Mouse (Mus musculus) retina, postnatal 1 day (tissue): ENCODE results near the gene Tmem235.
A peak's percentile ranks its signal among the peaks of the same experiment; 100 is the strongest.
"Not testable (repeated sequence)": the region's sequence is repeated elsewhere in the genome, so short reads cannot be mapped to it uniquely, and the experiment has no call there.

Experiments
- DNase-seq: peaks from one replicate; pipeline ENCODE4 v3.0.0-alpha.2; 2012

Tmem235 gene

DNA sequence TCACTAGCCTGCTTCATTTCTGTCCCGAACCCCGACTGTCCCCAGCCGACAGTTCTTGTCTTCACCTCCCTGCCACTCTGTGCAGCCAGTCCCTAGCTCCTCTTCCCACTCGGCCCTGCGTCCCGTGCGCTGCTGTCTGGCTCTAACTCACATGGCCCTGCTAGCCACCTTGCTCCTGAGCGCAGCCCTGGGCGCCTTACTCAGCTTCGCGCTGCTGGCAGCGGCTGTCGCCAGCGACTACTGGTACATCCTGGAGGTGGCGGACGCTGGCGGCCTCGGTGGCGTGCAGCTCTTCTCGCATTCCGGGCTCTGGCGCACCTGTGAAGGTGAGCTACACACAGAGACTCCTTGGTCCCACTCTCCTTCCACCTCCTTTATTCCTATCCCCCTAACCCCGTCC lies at the start of gene Tmem235:
Tmem235 (plus strand) TSS at position 152 of the 400 bp plus-strand sequence.
- DNase-seq = no peak

DNA sequence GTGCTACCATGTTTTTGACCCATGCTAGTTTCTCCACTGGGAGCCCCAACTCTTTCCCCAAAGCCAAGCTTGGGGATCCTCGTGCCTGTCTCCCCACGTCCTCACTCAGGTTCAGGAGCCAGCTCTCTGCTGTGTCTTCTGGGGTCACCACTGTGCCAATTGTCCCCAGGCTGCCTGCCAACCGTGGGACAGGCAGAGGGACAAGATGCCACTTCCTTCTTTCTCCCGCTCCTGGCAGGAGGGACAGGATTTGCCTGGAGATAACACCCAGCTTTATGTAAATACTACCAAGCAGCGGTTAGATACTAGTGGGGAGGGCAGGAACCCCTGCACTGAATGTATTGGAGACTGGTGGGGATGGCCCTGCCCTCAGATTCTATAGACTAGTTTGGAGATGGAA lies 46.7 kb upstream of the Tmem235 start:
- DNase-seq = no peak

DNA sequence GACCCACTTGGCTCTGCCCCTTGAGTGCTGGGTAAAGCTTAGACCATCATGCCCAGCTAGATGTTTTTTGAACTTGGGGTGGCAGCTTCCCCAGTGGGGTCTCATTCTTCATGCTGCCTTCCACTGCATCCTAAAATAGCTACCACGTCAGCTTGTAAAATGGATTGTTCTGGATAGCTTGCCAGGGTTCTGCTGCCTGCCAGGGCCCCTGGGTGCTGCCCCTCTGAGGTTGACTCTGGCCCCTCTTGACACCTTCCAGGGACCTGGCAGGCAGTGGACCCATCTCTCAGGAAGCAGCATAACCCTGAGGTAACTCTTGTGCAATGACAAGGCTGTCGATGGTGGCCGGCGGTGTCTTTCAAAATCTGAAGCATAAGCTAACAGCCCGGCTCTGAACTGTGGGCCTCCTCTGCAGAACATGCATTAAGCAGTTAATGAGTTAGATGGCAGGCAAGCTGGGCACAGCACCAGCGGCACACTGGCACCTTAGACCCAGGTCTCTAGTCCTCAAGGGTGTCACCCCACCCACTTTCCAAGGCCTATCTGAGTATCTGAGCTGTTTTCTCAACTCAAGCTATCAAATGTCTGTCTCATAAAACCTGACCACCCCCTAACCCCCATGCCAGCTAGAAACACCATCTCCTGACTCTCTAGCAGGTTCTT lies 45.7 kb upstream of the Tmem235 start:
- no peak for DNase-seq

DNA sequence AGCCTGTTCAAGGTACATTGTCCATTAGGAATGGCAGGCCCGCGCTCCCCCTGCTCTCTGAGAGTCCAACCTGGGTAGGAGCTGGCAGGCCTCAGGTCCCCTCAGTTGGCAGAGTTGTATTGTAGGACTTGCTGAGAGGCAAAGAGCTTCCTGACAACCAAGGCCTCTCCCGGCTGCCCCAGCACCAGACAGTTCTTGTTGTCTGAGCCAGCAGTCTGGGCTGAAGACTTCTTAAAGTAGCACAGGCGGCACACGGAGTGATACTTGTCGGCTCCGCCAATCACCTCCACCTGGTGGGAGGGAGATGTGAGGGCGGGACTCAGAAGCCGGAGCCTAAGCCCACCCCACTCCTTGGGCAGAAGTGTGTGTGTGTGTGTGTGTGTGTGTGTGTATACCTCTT lies 44.7 kb upstream of the Tmem235 start:
- DNase-seq = not testable (repeated sequence)

DNA sequence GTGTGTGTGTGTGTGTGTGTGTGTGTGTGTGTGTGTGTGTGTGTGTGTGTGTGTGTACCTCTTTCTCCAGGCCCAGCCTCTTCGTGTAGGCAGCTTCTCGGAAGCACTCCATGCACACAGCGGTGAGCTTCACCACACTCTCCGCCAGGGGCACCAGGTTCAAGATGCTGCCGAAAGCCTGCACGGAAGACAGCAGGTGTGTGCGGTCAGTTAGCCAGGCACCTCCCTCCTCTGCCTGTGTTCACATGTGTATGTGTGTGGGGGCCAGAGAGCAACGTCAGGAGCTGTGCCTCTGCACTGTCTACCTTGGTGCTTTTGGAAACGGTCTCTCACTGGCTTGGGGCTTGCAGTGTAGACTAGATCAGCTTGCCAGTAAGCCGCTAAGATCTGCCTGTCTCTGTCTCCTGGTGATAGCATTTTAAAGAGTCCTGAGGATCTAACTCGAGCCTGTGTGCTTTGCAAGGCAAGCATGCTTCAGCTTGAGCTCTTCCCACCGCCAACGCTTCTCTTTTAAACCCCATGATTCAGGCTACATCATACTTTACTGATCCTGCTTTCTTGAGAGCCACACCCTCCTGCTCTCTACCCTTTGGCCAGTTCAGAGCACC lies 44.1 kb upstream of the Tmem235 start:
- DNase-seq = no peak

DNA sequence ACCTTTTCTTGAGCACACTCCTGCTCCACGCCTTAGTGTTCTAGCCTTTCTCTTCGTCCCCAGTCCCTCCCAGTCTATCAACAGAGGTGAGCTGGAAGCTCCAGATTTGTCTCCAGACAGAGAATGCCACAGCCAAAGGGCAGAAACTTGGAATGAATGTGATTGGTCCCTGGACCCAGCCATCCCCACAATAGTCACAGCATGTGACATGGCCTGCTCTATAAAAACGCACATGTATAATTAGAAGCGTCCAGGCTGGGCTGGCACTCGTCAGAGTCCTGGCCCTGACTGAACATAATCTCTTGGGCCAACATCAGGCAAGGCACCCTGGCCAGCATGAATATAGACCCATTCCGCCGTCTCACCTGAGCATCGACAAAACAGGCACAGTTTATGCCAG lies 41.5 kb upstream of the Tmem235 start:
- DNase-seq = no peak

DNA sequence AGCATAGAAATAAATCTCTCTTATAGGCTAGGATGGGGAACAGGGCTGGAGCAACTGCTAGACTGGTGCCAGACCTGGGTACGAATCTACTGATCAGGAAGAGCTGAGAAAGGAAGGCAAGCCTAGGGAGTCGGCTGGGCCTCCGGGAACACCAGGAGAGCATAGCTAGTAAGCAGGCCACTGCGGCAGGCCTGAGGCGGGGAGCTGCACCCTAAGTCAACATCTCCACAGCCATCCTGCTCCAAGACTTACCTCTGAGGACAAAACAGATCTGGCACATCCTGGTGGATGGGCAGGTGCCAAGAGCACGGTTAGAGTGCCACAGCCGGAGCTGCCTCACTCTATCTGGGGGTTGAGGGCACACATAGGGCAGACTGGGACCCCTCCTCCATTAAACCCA lies 40.4 kb upstream of the Tmem235 start:
- no peak for DNase-seq

DNA sequence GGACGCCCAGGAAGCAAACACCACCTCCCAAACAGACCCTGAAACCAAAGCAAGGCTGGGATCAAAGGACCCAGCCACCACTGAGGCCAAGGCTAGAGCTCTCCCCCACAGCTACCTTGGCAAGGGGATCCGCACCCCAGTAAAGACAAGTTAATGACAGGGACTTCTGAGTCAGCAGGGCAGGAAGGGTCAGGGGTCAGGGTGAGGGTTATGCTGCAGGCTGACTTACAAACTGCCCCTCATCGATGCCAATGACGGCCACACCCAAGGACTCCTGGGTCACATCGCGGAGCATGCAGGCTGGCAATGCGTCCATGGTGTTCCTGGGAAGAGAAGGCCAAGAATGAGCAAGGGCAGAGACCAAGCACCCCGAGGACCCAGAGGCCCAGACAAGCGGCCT lies 38.7 kb upstream of the Tmem235 start:
- no peak for DNase-seq

DNA sequence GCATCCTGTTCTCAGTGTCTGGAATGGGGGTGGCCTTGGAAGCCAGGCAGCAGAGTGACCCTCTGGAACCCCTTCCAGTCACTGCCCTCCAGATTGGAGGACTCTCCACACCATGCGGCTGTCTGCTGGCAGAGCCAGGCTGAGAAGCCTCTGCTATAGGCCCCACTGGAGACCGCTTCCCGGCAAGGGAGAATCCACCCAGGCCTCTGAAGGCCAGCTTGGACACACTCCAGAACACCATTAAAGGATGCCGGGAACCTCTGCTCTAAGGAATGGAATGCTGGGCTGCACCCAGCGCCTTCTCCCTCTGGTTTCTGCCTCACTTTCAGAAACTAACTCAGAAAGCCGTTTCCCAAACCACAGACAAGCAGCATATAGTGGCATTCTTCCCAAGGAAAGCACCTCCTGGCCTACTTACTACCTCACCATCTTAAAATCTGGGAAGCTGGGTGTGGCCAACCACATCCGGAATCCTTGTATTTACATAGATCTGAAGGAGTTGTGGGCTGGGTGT lies 37.8 kb upstream of the Tmem235 start:
- no peak for DNase-seq

DNA sequence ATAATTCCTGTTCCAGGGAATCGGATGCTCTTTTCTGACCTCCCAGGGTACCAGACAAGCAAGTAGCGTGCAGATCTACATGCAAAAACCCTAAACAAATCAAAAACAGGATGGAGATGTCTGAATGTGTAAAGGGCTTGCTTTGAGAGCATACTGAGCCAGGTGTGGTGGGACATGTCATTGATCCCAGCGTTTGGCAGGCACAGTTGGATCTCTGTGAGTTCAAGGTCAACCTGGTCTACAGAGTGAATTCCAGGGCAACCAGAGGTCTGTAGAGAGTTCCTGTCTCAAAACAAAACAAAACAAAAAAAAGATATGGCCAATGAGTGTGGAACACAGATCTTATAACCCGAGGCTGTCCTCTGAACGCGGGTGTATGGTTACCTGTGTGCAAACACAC lies 37.1 kb upstream of the Tmem235 start:
- DNase-seq = no peak

DNA sequence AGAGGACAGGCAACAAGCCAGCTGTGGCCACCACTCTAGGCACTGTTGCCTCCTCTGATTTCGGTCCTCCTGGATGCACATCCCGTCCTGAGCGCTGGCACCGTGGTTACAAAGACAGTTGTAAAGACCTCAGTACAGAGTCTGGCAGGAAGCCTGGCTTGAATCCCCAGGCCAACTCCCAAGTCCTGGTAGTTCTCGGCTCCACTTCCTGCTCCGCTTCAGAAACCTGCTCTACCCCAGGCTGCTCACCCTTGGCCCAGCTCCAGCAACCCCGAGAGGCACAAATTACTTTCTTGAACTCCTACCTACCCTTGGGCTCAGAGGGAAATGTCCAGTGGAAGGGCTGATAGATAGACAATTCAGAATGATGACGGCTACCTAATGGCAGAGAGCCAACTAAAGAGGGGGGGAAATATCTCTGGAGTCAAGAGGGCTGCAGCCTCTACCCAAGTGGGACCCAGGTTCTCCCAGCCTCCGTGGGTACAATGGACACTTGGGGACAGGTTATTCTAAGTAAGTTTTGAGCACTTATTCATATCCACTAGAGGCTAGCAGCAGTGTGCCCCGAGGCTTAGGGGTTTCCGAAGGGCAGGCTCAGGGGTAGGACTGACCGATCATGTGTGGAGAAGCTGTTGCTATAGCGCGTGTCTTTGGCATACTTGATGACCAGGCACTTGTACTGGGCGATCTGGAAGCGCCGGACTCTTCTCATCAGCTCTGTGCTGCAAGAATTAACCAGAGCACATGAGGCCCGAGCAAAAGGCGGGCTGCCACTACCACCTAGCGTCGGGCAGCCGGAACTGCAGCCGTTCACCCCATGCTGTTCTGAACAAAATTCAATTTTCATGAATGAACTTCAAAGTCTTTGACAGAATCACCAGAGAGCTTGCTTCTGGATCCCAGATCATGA lies 36.2 kb upstream of the Tmem235 start:
- peak; percentile 88 for DNase-seq

DNA sequence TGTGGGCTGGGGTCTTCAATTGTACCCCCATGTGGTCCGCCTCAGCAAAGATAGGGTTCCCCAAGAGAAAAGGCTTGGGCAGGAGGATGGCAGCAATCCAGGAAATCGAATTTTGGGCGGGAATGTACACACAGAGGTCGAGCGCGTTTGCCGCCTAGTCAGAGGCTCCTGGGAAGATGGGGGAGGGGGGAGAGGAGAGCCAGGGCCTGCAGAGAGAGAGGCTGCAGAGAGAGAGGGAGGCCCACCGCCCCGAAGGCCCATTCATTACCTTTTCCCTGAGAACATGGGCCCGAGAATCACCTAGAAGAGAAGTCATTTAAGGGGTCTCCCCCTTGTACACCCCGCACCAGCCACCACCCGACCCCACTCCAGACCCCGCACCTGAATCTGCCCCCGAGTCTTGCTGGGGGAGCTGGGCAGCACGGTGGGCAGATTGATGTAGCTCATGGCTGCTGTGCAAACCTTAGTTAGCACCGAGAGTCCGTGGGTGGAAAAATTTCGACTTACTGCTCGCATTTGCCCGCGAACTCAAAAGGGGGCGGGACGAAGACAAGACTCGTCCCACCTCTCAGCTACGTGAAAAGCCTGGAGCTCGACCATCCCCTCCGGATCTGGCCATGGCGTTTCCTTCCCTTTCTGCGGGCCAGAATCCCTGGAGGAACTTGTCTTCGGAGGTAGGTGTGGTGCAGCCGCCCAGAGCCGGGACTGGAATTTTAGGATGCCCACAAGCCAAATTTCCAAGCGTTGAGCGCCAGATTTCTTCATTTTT lies 35.0 kb upstream of the Tmem235 start, which contains the start of the genes Afmid and Tk1:
Afmid (plus strand) TSS at position 592 of the 769 bp plus-strand sequence.
Tk1 (minus strand) TSS at position 760 of the 769 bp plus-strand sequence.
- DNase-seq = peak; percentile 90

DNA sequence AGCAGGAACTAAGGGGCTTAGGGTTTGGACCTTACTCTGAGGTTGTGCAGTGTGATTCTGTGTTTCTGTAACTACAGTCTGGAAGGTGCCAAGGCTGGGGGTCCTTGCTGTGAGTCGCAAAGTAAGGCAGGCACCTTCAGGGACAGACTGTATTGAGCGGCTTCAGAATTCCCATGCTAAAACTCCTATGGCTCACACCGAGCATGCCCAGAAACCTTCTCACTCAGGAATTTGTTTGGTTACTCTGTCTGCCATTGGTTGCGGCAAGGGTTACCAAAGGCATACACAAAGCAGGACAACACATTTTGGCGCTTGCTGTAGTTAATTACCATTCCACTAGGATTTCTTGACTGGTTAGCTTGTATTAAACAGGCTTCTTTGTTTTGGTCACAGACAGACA lies 34.4 kb upstream of the Tmem235 start:
- peak; percentile 52 for DNase-seq

DNA sequence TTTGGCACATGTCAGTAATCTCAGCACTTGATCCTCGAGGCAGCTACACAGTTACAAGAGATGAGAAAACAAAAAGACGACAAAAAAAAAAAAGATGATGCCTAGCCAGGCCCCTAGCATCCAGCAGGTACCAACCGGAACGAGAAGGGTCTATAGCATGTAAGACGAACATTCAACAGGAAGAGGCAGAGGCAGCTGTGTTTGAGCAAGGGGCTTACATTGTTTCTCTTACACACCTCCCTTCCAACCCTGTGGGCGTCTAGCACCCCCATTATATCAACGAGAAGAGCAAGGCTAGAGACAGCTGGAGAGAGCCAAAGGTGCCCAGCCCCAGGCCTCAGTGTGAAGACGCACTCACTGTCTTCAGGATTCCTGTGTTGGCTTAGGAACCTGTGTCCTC lies 33.6 kb upstream of the Tmem235 start:
- DNase-seq = no peak

DNA sequence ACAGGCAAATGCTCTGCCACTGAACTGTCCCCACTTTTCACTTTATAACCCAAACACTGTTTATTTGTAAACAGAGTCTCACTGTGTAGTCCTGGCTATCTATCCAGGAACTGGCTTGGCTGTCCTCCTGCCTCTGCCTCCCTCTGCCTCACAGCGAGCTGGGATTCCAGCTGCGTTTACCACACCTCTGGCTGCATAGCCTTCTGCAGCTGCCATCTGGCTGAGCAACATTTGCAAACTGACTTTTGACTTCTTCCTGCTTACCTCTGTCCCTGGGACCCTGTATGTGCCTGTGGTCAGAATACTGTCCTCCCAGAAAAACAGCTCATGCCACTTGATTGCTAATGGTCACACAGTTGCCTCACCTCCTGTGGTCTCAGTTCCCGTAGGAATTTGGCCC lies 33.2 kb upstream of the Tmem235 start:
- no peak for DNase-seq

DNA sequence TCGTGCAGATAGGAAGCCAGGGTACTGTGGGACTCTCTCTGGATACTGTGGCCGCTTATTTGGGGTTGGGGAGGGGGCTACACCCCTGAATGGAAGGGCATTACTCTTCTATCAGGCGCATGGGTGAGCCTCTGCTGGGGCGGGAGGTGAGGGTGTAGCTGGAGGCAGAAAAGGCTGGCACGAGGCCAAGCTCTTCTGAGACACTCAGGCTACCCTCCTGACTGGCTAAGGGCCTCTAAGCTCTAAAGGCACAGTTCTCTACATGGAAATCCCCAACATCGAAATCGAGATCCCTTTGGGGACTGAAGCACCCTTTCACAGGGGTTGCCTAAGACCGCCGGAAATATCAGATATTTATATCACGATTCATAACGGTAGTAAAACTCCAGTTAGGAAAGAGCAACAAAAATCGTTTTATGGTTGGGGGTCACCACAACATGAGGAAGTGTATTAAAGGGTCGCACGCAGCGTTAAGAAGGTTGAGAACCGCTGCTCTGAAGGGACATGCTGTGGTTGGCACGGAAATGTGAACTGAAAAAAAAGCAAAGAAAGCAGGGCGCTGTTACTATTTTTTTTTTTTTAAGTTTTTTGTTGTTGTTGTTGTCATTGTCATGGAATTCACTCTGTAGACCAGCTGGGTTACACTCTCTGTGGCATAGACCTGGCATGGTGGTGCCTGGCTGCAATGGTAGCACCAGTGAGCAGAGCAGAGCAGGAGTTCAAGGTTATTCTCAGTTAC lies 32.2 kb upstream of the Tmem235 start:
- peak; percentile 49 for DNase-seq

DNA sequence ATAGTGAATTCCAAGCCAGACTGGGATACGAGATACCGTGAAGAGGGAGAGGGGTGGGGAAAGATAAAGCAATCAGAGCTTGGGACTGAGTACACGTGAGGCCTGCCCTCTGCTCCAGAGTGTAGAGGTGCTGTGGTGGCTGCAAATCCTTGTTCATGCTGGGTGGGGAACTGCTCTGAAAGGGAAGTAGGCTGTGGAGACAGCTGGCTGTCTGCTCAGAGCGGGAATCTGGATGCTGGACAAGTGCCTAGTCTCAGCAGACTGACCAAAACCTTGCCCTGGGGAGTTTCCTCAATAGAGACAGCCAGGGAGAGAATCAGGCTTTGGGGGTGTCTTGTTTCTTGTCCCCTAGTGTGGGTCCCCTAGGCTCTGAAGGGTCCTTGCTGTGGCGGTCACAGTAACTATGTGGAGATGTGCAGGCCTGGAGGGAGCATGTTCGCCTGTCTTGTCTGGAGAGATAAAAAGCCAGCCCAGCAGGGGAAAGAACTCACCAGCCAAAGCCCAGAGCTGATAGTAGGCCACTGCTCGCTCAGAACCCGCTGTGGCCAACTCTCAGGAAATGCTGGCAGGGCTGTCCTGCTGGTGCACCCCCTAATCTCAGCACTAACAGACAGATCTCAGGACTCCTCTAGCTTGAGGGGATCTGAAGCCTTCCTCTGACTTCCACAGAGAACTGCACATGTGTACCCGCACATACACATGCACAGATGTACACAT lies 31.5 kb upstream of the Tmem235 start:
- no peak for DNase-seq

DNA sequence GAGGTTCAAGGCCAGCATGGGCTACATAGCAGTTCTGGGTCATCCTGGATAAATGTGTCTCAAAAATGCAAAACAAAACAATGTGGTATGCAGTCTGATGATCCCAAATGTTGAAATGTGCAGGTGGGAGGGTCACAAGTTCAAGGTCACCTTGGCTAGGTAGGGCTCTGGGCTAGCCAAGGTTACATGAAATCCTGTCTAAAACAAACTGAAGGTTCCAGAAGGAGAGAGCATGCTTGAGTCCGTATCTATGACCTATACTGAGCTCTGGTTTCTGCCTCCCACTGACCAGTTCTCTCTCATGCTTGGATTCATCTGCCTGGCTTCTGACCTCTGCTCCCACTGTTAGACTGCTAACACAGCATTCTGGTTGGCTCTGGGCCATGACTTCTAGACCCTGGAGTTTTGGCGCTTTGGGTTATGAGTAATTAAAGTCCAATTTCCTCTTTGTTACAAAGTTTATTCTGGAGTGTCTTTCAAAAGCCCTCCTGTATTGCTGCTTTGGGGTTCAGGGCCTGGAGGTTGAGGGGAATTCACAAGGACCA lies 30.8 kb upstream of the Tmem235 start:
- DNase-seq = no peak

DNA sequence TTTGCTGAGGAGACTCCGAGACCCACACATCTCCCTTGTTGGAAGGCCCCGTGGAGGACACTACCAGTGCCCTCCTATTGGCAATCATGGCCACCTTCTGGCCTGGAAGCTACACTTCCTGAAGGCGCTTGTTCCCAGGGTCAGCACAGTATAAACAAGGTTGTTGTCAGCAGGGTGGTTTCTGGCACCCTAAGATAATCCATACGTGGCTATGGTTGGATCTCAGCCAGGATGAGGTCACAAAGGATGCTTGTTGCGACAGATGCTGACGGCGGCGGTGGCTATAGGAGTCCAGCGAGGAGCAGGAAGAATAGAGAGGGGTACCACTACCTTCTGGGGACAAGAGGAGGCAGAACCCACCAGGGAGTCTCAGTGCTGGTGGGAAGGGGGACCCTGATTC lies 30.2 kb upstream of the Tmem235 start:
- peak; percentile 35 for DNase-seq

DNA sequence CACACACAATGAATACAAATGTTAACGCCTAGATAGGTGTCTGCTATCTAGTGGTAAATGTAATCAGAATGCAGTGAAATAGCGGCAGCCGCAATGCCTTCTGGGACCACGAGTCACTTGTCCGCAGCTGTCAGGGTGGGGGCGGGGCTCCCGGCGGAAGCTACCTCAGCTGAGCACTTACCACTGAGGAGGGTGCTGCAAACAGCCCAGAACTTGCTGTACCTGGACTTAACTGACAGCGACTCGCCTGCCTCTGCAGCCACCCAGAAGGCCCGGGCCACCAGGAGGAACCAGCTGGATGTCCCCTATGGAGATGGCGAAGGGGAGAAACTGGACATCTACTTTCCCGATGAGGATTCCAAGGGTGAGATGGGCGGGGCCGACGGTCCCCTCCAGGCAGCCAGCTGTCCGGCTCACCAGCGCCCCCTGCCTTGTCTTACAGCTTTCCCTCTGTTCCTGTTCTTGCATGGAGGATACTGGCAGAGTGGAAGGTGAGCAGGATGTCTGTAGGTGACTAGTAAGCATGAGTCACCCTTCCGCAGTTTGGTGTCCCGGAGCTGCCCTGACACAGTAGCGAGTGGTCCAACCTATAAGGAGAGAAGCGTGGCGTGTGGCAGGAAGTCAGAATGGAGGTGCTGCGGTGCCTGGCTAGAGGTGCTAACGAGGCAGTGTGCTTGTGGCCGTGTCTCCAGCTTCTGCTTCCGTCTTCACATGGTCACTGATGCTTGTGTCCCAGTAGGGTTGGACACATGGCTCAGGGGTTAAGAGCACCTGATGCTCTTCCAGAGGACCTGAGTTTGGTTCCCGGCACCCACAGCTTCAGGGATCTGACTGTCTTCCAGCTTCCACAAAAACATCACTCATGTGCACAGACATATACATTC lies 28.2 kb upstream of the Tmem235 start:
- peak; percentile 87 for DNase-seq
